Comparison of ENCODE assay signal across 8 mouse cellular contexts in the genomic region with DNA sequence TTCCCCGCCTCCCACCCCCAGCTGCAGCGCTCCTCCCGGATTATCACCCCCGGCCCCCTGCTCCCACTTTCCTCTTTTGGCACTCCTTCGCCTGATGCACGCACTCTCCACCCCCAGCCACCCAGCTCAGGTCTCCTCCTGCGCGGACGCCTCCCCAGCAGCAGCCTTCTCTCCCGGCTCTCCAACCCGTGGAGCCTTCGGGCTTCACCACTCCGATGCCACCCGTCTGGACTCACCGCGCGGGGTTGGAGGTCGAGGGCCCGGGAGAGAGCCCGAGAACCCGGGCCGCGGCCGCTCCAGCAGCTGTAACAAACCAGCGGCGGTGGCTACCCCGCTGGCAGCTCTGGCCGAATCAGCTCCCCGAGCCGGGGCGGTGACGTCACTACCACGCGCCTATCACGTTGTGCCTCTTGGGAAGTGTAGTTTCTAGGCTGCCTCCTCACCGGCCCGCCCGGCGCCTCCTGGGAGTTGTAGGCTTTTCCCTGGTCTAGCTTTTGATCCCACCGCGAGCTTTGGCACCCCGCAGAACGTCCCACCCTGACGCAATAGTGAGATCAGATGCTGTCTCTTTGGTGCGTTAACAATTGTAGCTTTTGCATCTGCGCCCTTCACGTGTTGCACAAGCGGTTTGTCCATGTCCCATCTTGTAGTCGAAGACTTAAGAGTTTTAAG. TPM values are rescaled to one million over a fixed set of nuclear protein-coding genes. Genes with fewer than 3 reads are reported as not detected.
DNase-seq lines count a peak whose midpoint lies in the region; ATAC-seq lines count a peak whose summit lies in the region.

A gene (minus strand): TSS at position 477 of the 672 bp plus-strand sequence.

- peak within 1 kb of the TSS; percentile 86 for H3K4me3 ChIP-seq in brown adipose tissue, adult 24 weeks (ENCODE audit: insufficient read depth, low read depth, low read length)
- peak within 1 kb of the TSS; percentile 70 to 80 for H3K4me3 ChIP-seq in heart, embryonic 14.5 days (ENCODE audit: control insufficient read depth in 1 of 2, insufficient read depth in 1 of 2, low read depth in 1 of 2, low read length in 2 of 2)
- peak within 1 kb of the TSS; percentile 90 for H3K4me3 ChIP-seq in liver, embryonic 13.5 days (replicated peaks)
- H3K4me3 ChIP-seq in stomach, embryonic 16.5 days (replicated peaks; ENCODE audit: low read length) = peak within 1 kb of the TSS; percentile 95

- ATAC-seq in heart, embryonic 14.5 days (ENCODE audit: insufficient number of reproducible peaks, insufficient read depth, low FRiP score, low read depth) = peak; percentile 88
- ATAC-seq in liver, embryonic 13.5 days (ENCODE audit: low read depth) = peak; percentile 71
- ATAC-seq in stomach, embryonic 16.5 days (ENCODE audit: insufficient read depth, low FRiP score) = peak; percentile 93

- WGBS in heart, embryonic 14.5 days = under 1% methylated on average over 49 of the region's 49 CpGs
- WGBS in liver, embryonic 13.5 days (ENCODE audit: insufficient replicate concordance) = under 1% methylated on average over 49 of the region's 49 CpGs
- WGBS in stomach, embryonic 16.5 days = under 1% methylated on average over 49 of the region's 49 CpGs

- H3K36me3 ChIP-seq in heart, embryonic 14.5 days (ENCODE audit: control insufficient read depth, insufficient read depth, low read length) = peaks cover 18% of the 10 kb centered on the region
- H3K36me3 ChIP-seq in liver, embryonic 13.5 days = peaks cover 15% of the 10 kb centered on the region
- no peaks in the 10 kb centered on the region; the same call in 1 of the 2 replicates for H3K36me3 ChIP-seq in stomach, embryonic 16.5 days (ENCODE audit: control insufficient read depth, insufficient read depth, low read length)

- H3K4me1 ChIP-seq in brown adipose tissue, adult 24 weeks (ENCODE audit: control insufficient read depth, insufficient read depth, insufficient read length, low read length) = peaks cover 8% of the 10 kb centered on the region
- H3K4me1 ChIP-seq in heart, embryonic 14.5 days (ENCODE audit: control insufficient read depth in 2 of 2, insufficient read depth in 2 of 2, low read length in 2 of 2) = peaks cover 38 to 63% of the 10 kb centered on the region in 2 experiments
- H3K4me1 ChIP-seq in liver, embryonic 13.5 days (replicated peaks) = peaks cover 74% of the 10 kb centered on the region
- peaks cover 35% of the 10 kb centered on the region for H3K4me1 ChIP-seq in stomach, embryonic 16.5 days (ENCODE audit: control insufficient read depth, insufficient read depth, low read length)

- DNase-seq in CD4-positive, CD25-positive, alpha-beta regulatory T cell, adult 2 months (ENCODE audit: low read depth, low spot score) = peak; percentile 97
- DNase-seq in fibroblast of lung, adult 2 months (ENCODE audit: low read depth) = peak; percentile 86
- peak; percentile 99 for DNase-seq in kidney, postnatal 14 days
- DNase-seq in liver, embryonic 13.5 days = peak; percentile 98
- peak; percentile 99 for DNase-seq in neural tube, embryonic 10.5 days (ENCODE audit: extremely low spot score, low spot score)

- peak within 1 kb of the TSS; percentile 71 for H3K4me2 ChIP-seq in heart, embryonic 14.5 days (ENCODE audit: low read length)
- peak within 1 kb of the TSS; percentile 85 for H3K4me2 ChIP-seq in liver, embryonic 13.5 days
- peak within 1 kb of the TSS; percentile 87 for H3K4me2 ChIP-seq in stomach, embryonic 16.5 days (ENCODE audit: low read depth, low read length)

- H3K27ac ChIP-seq in brown adipose tissue, adult 24 weeks (replicated peaks; ENCODE audit: low read depth, low read length) = peak within 1 kb of the TSS; percentile 99
- peak within 1 kb of the TSS; percentile 95 to 97 for H3K27ac ChIP-seq in heart, embryonic 14.5 days (replicated peaks in 1 of 2; ENCODE audit: control insufficient read depth in 1 of 2, insufficient read depth in 1 of 2, low read depth in 2 of 2, low read length in 2 of 2)
- H3K27ac ChIP-seq in liver, embryonic 13.5 days = peak within 1 kb of the TSS; percentile 100
- peak within 1 kb of the TSS; percentile 94 for H3K27ac ChIP-seq in stomach, embryonic 16.5 days (ENCODE audit: low read length)

- H3K9ac ChIP-seq in heart, embryonic 14.5 days (ENCODE audit: low read length) = peak within 1 kb of the TSS; percentile 86
- H3K9ac ChIP-seq in liver, embryonic 13.5 days = peak within 1 kb of the TSS; percentile 94
- peak within 1 kb of the TSS; percentile 96 for H3K9ac ChIP-seq in stomach, embryonic 16.5 days (ENCODE audit: low read length)

- H3K27me3 ChIP-seq in heart, embryonic 14.5 days (ENCODE audit: control insufficient read depth, insufficient read depth, low read length) = no peaks in the 10 kb centered on the region
- 0 out of 2 replicates have a peak, but pooled peaks cover 4% of the 10 kb centered on the region for H3K27me3 ChIP-seq in liver, embryonic 13.5 days
- no peaks in the 10 kb centered on the region for H3K27me3 ChIP-seq in stomach, embryonic 16.5 days (ENCODE audit: control insufficient read depth, insufficient read depth, low read length)

- H3K9me3 ChIP-seq in heart, embryonic 14.5 days (ENCODE audit: control insufficient read depth, low read length) = no peaks in the 10 kb centered on the region
- no peaks in the 10 kb centered on the region for H3K9me3 ChIP-seq in liver, embryonic 13.5 days (replicated peaks)
- no peaks in the 10 kb centered on the region for H3K9me3 ChIP-seq in stomach, embryonic 16.5 days (replicated peaks; ENCODE audit: control insufficient read depth, low read length)

RNA-seq across cellular contexts. Expression of the gene that starts here (rescaled TPM):
- polyA plus RNA-seq in brown adipose tissue, adult 24 weeks (2012; ENCODE audit: insufficient read depth, insufficient read length, missing spikeins) = 276 and 329 TPM in 2 replicates
- 9.4 and 11.3 TPM in 2 replicates for polyA plus RNA-seq in heart, embryonic 14.5 days (2014; fragmentation: Nextera tagmentation; extraction: Ambion mirVana)
- polyA plus RNA-seq in liver, embryonic 13.5 days (2015; fragmentation: Nextera tagmentation; extraction: Ambion mirVana) = 41.5 and 41.7 TPM in 2 replicates
- polyA plus RNA-seq in stomach, embryonic 16.5 days (2015; fragmentation: Nextera tagmentation; extraction: Ambion mirVana) = 56.8 and 61.0 TPM in 2 replicates

Comparison
In these comparisons a context has a peak if more than half of its experiments do, and no peak if none do; other contexts are left out.
1. Peak in every context shown above with its lines: DNase-seq, ATAC-seq, H3K4me3 ChIP-seq and H3K27ac ChIP-seq.